Mouse (Mus musculus): ENCODE results near the gene Cebpg. TPM values are rescaled to one million over a fixed set of nuclear protein-coding genes. Genes with fewer than 3 reads are reported as not detected.

Gene Cebpg
- polyA plus RNA-seq, 1 experiment from 2014 or later, result 39.3 TPM

- H3K27me3 ChIP-seq (ENCODE audit: control insufficient read depth, insufficient read depth, low read length), result no peaks in the 10 kb centered on the region
- 35% methylated on average over 6 of the region's 6 CpGs for WGBS
- H3K4me2 ChIP-seq (replicated peaks; ENCODE audit: low read depth, low read length), result no peak overlapping the region
- H3K36me3 ChIP-seq (ENCODE audit: control insufficient read depth, insufficient read depth, low read length), result peaks cover 38% of the 10 kb centered on the region; the same call in 1 of the 2 replicates
- H3K4me1 ChIP-seq (ENCODE audit: control insufficient read depth, insufficient read depth, low read length), result 0 out of 2 replicates have a peak, but pooled peaks cover 6% of the 10 kb centered on the region
- H3K27ac ChIP-seq (ENCODE audit: low read depth, low read length), result no peak overlapping the region; the same call in 1 of the 2 replicates
- H3K9ac ChIP-seq (ENCODE audit: low read depth, low read length), result no peak overlapping the region
- no peaks in the 10 kb centered on the region for H3K9me3 ChIP-seq (ENCODE audit: control insufficient read depth, low read length)
- no peak overlapping the region for H3K4me3 ChIP-seq (ENCODE audit: low read length)
- ATAC-seq (ENCODE audit: low FRiP score, low TSS enrichment), result no peak
These were observed 21.2 kb downstream of the Cebpg start for GRCm38 (mm10) chr7:35035141-35035553.

- H3K4me2 ChIP-seq (replicated peaks; ENCODE audit: low read depth, low read length), result no peak overlapping the region
- H3K27ac ChIP-seq (ENCODE audit: low read depth, low read length), result no peak overlapping the region
- no peak for ATAC-seq (ENCODE audit: low FRiP score, low TSS enrichment)
- 81% methylated on average over 6 of the region's 6 CpGs for WGBS
- no peak overlapping the region for H3K4me3 ChIP-seq (ENCODE audit: low read length)
- H3K27me3 ChIP-seq (ENCODE audit: control insufficient read depth, insufficient read depth, low read length), result no peaks in the 10 kb centered on the region
- no peaks in the 10 kb centered on the region for H3K4me1 ChIP-seq (ENCODE audit: control insufficient read depth, insufficient read depth, low read length)
- no peak overlapping the region for H3K9ac ChIP-seq (ENCODE audit: low read depth, low read length)
- H3K36me3 ChIP-seq (ENCODE audit: control insufficient read depth, insufficient read depth, low read length), result peaks cover 28% of the 10 kb centered on the region; the same call in 1 of the 2 replicates
- no peaks in the 10 kb centered on the region for H3K9me3 ChIP-seq (ENCODE audit: control insufficient read depth, low read length)
These were observed 25.8 kb downstream of the Cebpg start for GRCm38 (mm10) chr7:35030567-35030966.

- H3K36me3 ChIP-seq (ENCODE audit: control insufficient read depth, insufficient read depth, low read length), result peaks cover 21% of the 10 kb centered on the region; the same call in 1 of the 2 replicates
- H3K27ac ChIP-seq (ENCODE audit: low read depth, low read length), result no peak overlapping the region
- no peaks in the 10 kb centered on the region for H3K27me3 ChIP-seq (ENCODE audit: control insufficient read depth, insufficient read depth, low read length)
- H3K4me1 ChIP-seq (ENCODE audit: control insufficient read depth, insufficient read depth, low read length), result no peaks in the 10 kb centered on the region
- H3K4me3 ChIP-seq (ENCODE audit: low read length), result no peak overlapping the region
- H3K9ac ChIP-seq (ENCODE audit: low read depth, low read length), result no peak overlapping the region
- no peak for ATAC-seq (ENCODE audit: low FRiP score, low TSS enrichment)
- H3K9me3 ChIP-seq (ENCODE audit: control insufficient read depth, low read length), result no peaks in the 10 kb centered on the region
- H3K4me2 ChIP-seq (replicated peaks; ENCODE audit: low read depth, low read length), result no peak overlapping the region
- 89% methylated on average over 3 of the region's 3 CpGs for WGBS
These were observed 26.7 kb downstream of the Cebpg start for GRCm38 (mm10) chr7:35029648-35030047.

GRCm38 (mm10) chr7:35029228-35029627, 27.1 kb downstream of the Cebpg start:
- Histone ChIP-seq H3K27me3 (ENCODE audit: control insufficient read depth, insufficient read depth, low read length) (no peaks in the 10 kb centered on the region), H3K4me2 (replicated peaks; ENCODE audit: low read depth, low read length) (no peak overlapping the region), H3K36me3 (ENCODE audit: control insufficient read depth, insufficient read depth, low read length) (peaks cover 20% of the 10 kb centered on the region; the same call in 1 of the 2 replicates), H3K4me3 (ENCODE audit: low read length) (no peak overlapping the region), H3K27ac (ENCODE audit: low read depth, low read length) (no peak overlapping the region), H3K4me1 (ENCODE audit: control insufficient read depth, insufficient read depth, low read length) (no peaks in the 10 kb centered on the region), H3K9me3 (ENCODE audit: control insufficient read depth, low read length) (no peaks in the 10 kb centered on the region), H3K9ac (ENCODE audit: low read depth, low read length) (no peak overlapping the region)
- no peak for ATAC-seq (ENCODE audit: low FRiP score, low TSS enrichment)
- WGBS, result 83% methylated on average over 5 of the region's 5 CpGs

- Histone ChIP-seq H3K4me1 (ENCODE audit: control insufficient read depth, insufficient read depth, low read length) (no peaks in the 10 kb centered on the region), H3K4me2 (replicated peaks; ENCODE audit: low read depth, low read length) (no peak overlapping the region), H3K36me3 (ENCODE audit: control insufficient read depth, insufficient read depth, low read length) (peaks cover 16% of the 10 kb centered on the region; the same call in 1 of the 2 replicates), H3K27me3 (ENCODE audit: control insufficient read depth, insufficient read depth, low read length) (no peaks in the 10 kb centered on the region), H3K9me3 (ENCODE audit: control insufficient read depth, low read length) (no peaks in the 10 kb centered on the region), H3K27ac (ENCODE audit: low read depth, low read length) (no peak overlapping the region), H3K4me3 (ENCODE audit: low read length) (no peak overlapping the region), H3K9ac (ENCODE audit: low read depth, low read length) (no peak overlapping the region)
- no peak for ATAC-seq (ENCODE audit: low FRiP score, low TSS enrichment)
- 83% methylated on average over 16 of the region's 16 CpGs for WGBS
These were observed 27.8 kb downstream of the Cebpg start for GRCm38 (mm10) chr7:35028559-35028958.

- Histone ChIP-seq H3K4me3 (ENCODE audit: low read length) (no peak overlapping the region), H3K36me3 (ENCODE audit: control insufficient read depth, insufficient read depth, low read length) (peaks cover 16% of the 10 kb centered on the region; the same call in 1 of the 2 replicates), H3K9me3 (ENCODE audit: control insufficient read depth, low read length) (no peaks in the 10 kb centered on the region), H3K4me2 (replicated peaks; ENCODE audit: low read depth, low read length) (no peak overlapping the region), H3K27ac (ENCODE audit: low read depth, low read length) (no peak overlapping the region), H3K9ac (ENCODE audit: low read depth, low read length) (no peak overlapping the region), H3K27me3 (ENCODE audit: control insufficient read depth, insufficient read depth, low read length) (no peaks in the 10 kb centered on the region), H3K4me1 (ENCODE audit: control insufficient read depth, insufficient read depth, low read length) (no peaks in the 10 kb centered on the region)
- 80% methylated on average over 9 of the region's 9 CpGs for WGBS
- no peak for ATAC-seq (ENCODE audit: low FRiP score, low TSS enrichment)
These were observed 28.5 kb downstream of the Cebpg start for GRCm38 (mm10) chr7:35027801-35028420.

GRCm38 (mm10) chr7:35026838-35027291, 29.5 kb downstream of the Cebpg start:
- Histone ChIP-seq H3K36me3 (ENCODE audit: control insufficient read depth, insufficient read depth, low read length) (peaks cover 11% of the 10 kb centered on the region; the same call in 1 of the 2 replicates), H3K27me3 (ENCODE audit: control insufficient read depth, insufficient read depth, low read length) (no peaks in the 10 kb centered on the region), H3K27ac (ENCODE audit: low read depth, low read length) (no peak overlapping the region), H3K4me3 (ENCODE audit: low read length) (no peak overlapping the region), H3K9me3 (ENCODE audit: control insufficient read depth, low read length) (no peaks in the 10 kb centered on the region), H3K4me2 (replicated peaks; ENCODE audit: low read depth, low read length) (no peak overlapping the region), H3K4me1 (ENCODE audit: control insufficient read depth, insufficient read depth, low read length) (no peaks in the 10 kb centered on the region), H3K9ac (ENCODE audit: low read depth, low read length) (no peak overlapping the region)
- no peak for ATAC-seq (ENCODE audit: low FRiP score, low TSS enrichment)
- 78% methylated on average over 3 of the region's 3 CpGs for WGBS

GRCm38 (mm10) chr7:35026276-35026630, 30.1 kb downstream of the Cebpg start:
- H3K4me1 ChIP-seq (ENCODE audit: control insufficient read depth, insufficient read depth, low read length), result no peaks in the 10 kb centered on the region
- no peaks in the 10 kb centered on the region for H3K27me3 ChIP-seq (ENCODE audit: control insufficient read depth, insufficient read depth, low read length)
- no peak for ATAC-seq (ENCODE audit: low FRiP score, low TSS enrichment)
- no peaks in the 10 kb centered on the region for H3K9me3 ChIP-seq (ENCODE audit: control insufficient read depth, low read length)
- 86% methylated on average over 4 of the region's 4 CpGs for WGBS
- no peak overlapping the region for H3K27ac ChIP-seq (ENCODE audit: low read depth, low read length)
- H3K4me2 ChIP-seq (replicated peaks; ENCODE audit: low read depth, low read length), result no peak overlapping the region
- H3K4me3 ChIP-seq (ENCODE audit: low read length), result no peak overlapping the region
- no peak overlapping the region for H3K9ac ChIP-seq (ENCODE audit: low read depth, low read length)
- peaks cover 4% of the 10 kb centered on the region; the same call in 1 of the 2 replicates for H3K36me3 ChIP-seq (ENCODE audit: control insufficient read depth, insufficient read depth, low read length)

GRCm38 (mm10) chr7:35025409-35026275, 30.7 kb downstream of the Cebpg start:
- WGBS, result 43% methylated on average over 5 of the region's 5 CpGs

More at GRCm38 (mm10) chr7:35025409-35026275, 30.7 kb downstream of the Cebpg start:
- Histone ChIP-seq H3K4me3 (ENCODE audit: low read length) (no peak overlapping the region), H3K27ac (ENCODE audit: low read depth, low read length) (no peak overlapping the region), H3K9me3 (ENCODE audit: control insufficient read depth, low read length) (no peaks in the 10 kb centered on the region), H3K9ac (ENCODE audit: low read depth, low read length) (no peak overlapping the region), H3K4me1 (ENCODE audit: control insufficient read depth, insufficient read depth, low read length) (no peaks in the 10 kb centered on the region), H3K27me3 (ENCODE audit: control insufficient read depth, insufficient read depth, low read length) (no peaks in the 10 kb centered on the region), H3K36me3 (ENCODE audit: control insufficient read depth, insufficient read depth, low read length) (peaks cover 3% of the 10 kb centered on the region; the same call in 1 of the 2 replicates), H3K4me2 (replicated peaks; ENCODE audit: low read depth, low read length) (no peak overlapping the region)
- ATAC-seq (ENCODE audit: low FRiP score, low TSS enrichment), result peak; percentile 62
